Mouse (Mus musculus): ENCODE results near the gene Tmem186.

Tmem186 gene

DNA sequence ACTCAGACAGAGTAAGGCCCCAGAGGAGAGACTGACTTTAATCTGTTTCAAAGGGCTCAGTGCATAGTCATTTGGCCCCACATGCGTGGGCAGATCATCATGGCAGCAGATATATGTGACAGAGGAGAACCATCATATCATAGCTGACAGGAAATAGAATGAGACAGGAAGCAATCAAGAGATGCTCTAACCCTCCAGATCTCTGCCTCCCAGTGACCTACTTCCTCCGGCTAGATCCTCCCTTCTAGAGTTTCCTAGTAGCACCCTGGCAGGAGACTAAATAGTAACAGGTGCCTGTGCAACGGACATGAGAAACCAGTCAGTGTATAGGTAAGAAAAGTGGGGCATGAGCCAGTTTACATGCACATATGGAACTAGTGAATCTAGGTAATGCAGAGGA lies 27.1 kb downstream of the Tmem186 start:
- DNase-seq, result no peak

GRCm38 (mm10) chr16:8603789-8604188 lies 33.7 kb downstream of the Tmem186 start:
- no peak for DNase-seq

GRCm38 (mm10) chr16:8597516-8597915 lies 40.0 kb downstream of the Tmem186 start:
- DNase-seq, result no peak

DNA sequence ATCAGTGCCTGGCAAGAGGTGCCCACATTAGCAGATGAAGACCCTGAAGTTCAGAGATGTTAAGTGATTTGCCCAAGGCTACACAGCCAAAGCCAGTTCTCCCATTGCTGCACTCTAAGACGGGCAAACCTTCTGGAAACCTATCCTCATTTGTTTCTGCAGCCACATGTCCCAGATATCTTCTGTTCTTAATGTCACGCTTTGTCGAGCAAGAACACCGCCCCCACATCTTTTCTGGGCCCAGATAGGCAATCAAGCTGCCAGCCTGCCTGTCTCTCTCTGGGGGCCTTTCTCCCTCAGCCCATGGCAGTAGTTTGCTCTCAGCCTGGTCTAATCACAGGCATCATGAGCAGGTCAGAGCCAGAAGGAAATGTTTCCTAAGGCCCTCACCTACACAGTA lies 41.2 kb downstream of the Tmem186 start:
- DNase-seq, result peak; percentile 37

- peak; percentile 75 for DNase-seq
Measured at GRCm38 (mm10) chr16:8595411-8595810, 42.1 kb downstream of the Tmem186 start.

DNA sequence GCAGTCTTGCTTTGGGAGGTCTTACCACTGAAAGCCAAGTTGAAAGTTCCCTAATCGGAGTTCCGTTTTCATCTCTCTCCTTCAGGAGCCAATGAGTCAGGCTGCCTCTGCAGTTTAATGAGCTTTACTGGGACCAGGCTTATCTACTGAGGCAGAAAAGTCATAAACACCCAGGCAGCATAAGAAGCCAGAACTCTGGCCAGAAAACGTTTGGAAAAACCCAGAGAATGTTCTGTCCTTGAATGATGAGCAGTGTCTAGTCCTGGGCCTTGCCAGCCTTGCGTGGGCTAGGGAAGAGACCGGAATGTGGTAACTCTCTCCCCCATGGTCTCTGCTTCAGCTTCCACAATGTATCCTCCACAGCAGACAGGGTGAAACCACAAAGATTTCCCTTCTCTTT lies 52.5 kb downstream of the Tmem186 start:
- DNase-seq, result no peak

GRCm38 (mm10) chr16:8584248-8584647 lies 53.3 kb downstream of the Tmem186 start:
- no peak for DNase-seq
